Mouse (Mus musculus) neural tube, embryonic 11.5 days (tissue): ENCODE data around the gene Ehd1. TPM values are rescaled to one million over a fixed set of nuclear protein-coding genes. Genes with fewer than 3 reads are reported as not detected.

ENCODE experiments used
- ATAC-seq: fragments of 200-750 bp; cut with Nextera tagmentation; 2 replicates; pipeline ENCODE4 v1.8.0; 2017; ENCODE audit warnings: moderate number of reproducible peaks, mild to moderate bottlenecking, moderate TSS enrichment, moderate library complexity; ENCODE audit not compliant: insufficient read depth, low FRiP score, low TSS enrichment
- DNase-seq: peaks from one replicate; pipeline ENCODE4 v3.0.0-alpha.2; 2015; ENCODE audit warnings: low spot score
- H3K27ac ChIP-seq: fragments of 300-500 bp; sonication (generic); 2 replicates; pipeline ENCODE4 v1.5.1; 2014; ENCODE audit warnings: low read depth, mild to moderate bottlenecking, low read length
- H3K27me3 ChIP-seq: fragments of 300-500 bp; sonication (generic); 2 replicates; pipeline ENCODE4 v1.6.1; 2014; ENCODE audit warnings: mild to moderate bottlenecking, low read length, mixed read lengths; ENCODE audit not compliant: control insufficient read depth, insufficient read depth
- H3K36me3 ChIP-seq: fragments of 300-500 bp; sonication (generic); 2 replicates; pipeline ENCODE4 v1.6.1; 2014; ENCODE audit warnings: mild to moderate bottlenecking, low read length, moderate library complexity, mixed read lengths; ENCODE audit not compliant: control insufficient read depth, insufficient read depth
- H3K4me1 ChIP-seq: fragments of 300-500 bp; sonication (generic); 2 replicates; pipeline ENCODE4 v1.6.1; 2014; ENCODE audit warnings: low read length, mixed read lengths; ENCODE audit not compliant: control insufficient read depth, insufficient read depth
- H3K4me2 ChIP-seq: fragments of 300-500 bp; sonication (generic); 2 replicates; pipeline ENCODE4 v1.6.1; 2014; ENCODE audit warnings: low read depth, mild to moderate bottlenecking, moderate library complexity
- H3K4me3 ChIP-seq: fragments of 300-500 bp; sonication (generic); 2 replicates; pipeline ENCODE4 v1.5.1; 2014; ENCODE audit warnings: low read depth, low read length
- H3K9ac ChIP-seq: fragments of 300-500 bp; sonication (generic); 2 replicates; pipeline ENCODE4 v1.6.1; 2014; ENCODE audit warnings: mild to moderate bottlenecking, low read length
- H3K9me3 ChIP-seq: fragments of 300-500 bp; sonication (generic); 2 replicates; pipeline ENCODE4 v1.6.1; 2016; ENCODE audit warnings: low read length; ENCODE audit not compliant: control insufficient read depth
- WGBS: fragments of 180-500 bp; shearing (Covaris S2); extraction: QIAGEN DNeasy Blood & Tissue Kit; methylation state at CpG from one replicate; pipeline ENCODE4 v1.1.7; 2014; 5-methylcytosine and 5-hydroxymethylcytosine counted together
- polyA plus RNA-seq: library from polyadenylated mRNA; unstranded; fragments of >200 nt; fragmentation: Nextera tagmentation; extraction: Ambion mirVana; gene quantifications from 2 replicates; pipeline ENCODE4 v1.2.1, GENCODE M21; 2014

The Ehd1 gene
- polyA plus RNA-seq, 1 experiment from 2014 or later: 82.2 TPM

DNA sequence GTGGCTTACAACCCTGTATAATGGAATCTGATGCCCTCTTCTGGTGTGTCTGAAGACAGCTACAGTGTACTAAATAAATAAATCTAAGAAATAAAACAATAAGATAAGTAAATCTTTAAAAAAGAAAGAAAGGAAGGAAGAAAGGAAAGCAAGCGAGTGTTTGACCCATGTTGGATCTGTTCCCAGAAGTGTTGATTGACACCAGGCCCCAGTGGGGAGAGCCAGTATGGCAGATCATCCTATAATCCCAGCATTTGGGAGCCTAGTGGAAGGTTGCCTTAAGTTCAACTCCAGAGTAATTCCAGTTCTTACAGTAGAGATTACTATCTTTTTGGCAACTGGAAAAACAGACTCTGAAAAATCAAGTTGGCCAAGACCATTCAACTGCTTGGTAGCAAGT is 30.7 kb upstream of the Ehd1 start:
- Histone ChIP-seq H3K27ac (no peak overlapping the region), H3K9me3 (no peaks in the 10 kb centered on the region), H3K4me3 (no peak overlapping the region), H3K4me2 (no peak overlapping the region), H3K9ac (no peak overlapping the region), H3K36me3 (peaks cover 9% of the 10 kb centered on the region; the same call in 1 of the 2 replicates), H3K27me3 (no peaks in the 10 kb centered on the region), H3K4me1 (peaks cover 4% of the 10 kb centered on the region; the same call in 1 of the 2 replicates)
- WGBS: 90% methylated on average over 1 of the region's 1 CpGs
- DNase-seq: no peak
- ATAC-seq: no peak

DNA sequence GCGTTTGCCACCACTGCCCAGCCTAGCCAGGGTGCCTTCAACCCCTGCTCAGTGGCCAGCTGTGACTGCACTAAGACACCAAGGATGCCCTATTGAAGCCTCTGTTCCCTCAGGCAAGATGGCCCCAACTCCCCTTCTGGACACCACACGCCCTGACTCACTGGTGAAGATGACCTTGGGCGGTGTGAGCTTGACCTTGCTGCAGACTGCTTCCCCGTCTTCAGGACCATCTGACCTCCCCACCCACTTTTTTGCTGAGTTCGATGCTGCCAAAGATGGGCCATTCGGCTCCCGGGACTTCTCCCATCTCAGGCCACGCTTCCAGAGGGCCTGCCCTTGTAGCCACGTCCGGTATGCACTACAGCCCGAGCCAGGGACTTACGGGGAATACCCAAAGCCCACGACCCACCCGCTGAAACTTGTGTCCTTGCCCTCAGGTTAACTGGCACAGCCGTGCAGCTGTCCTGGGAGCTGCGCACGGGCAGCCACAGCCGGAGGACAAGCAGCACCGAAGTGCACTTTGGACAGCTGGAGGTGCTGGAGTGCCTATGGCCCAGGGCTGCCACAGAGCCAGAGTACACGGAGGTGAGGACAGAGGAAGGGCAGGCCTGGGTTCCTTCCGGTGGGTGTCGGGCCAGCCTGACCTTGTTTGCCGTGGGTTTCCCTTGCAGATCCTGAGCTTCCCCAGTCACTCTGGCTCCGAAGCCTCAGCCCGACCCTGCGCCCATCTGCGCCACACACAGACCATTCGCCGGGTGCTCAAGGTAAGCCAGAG is 28.8 kb upstream of the Ehd1 start:
- no peak for ATAC-seq
- 96% methylated on average over 29 of the region's 29 CpGs for WGBS
- H3K27me3 ChIP-seq: no peaks in the 10 kb centered on the region
- H3K4me2 ChIP-seq: no peak overlapping the region
- no peak overlapping the region for H3K4me3 ChIP-seq
- DNase-seq: no peak
- no peak overlapping the region for H3K9ac ChIP-seq
- H3K36me3 ChIP-seq: peaks cover 16% of the 10 kb centered on the region; the same call in 1 of the 2 replicates
- H3K4me1 ChIP-seq: no peaks in the 10 kb centered on the region; the same call in 1 of the 2 replicates
- no peaks in the 10 kb centered on the region for H3K9me3 ChIP-seq
- no peak overlapping the region for H3K27ac ChIP-seq

DNA sequence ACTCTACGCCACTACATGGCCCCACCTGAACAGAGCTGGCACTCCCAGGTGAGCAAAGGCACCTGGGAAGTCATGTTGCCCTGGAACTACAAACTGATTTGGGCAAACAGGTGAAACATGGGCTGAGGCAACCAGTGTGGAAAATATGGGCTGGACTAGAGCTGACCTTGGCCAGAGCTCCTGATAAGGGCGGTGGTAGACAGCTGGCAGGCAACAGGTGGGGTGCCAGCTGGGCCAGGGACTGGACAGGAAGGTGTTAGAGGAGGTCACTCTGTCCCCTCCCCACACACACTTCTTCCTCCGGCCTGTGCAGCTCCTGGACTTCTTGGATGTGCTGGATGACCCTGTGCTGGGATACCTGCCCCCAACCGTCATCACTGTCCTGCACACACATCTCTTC is 23.5 kb upstream of the Ehd1 start:
- H3K27me3 ChIP-seq: no peaks in the 10 kb centered on the region
- H3K9me3 ChIP-seq: no peaks in the 10 kb centered on the region
- H3K27ac ChIP-seq: no peak overlapping the region
- H3K9ac ChIP-seq: no peak overlapping the region
- peaks cover 23% of the 10 kb centered on the region for H3K36me3 ChIP-seq
- no peak overlapping the region for H3K4me2 ChIP-seq
- DNase-seq: no peak
- ATAC-seq: no peak
- 99% methylated on average over 4 of the region's 4 CpGs for WGBS
- H3K4me3 ChIP-seq: no peak overlapping the region
- H3K4me1 ChIP-seq: no peaks in the 10 kb centered on the region

DNA sequence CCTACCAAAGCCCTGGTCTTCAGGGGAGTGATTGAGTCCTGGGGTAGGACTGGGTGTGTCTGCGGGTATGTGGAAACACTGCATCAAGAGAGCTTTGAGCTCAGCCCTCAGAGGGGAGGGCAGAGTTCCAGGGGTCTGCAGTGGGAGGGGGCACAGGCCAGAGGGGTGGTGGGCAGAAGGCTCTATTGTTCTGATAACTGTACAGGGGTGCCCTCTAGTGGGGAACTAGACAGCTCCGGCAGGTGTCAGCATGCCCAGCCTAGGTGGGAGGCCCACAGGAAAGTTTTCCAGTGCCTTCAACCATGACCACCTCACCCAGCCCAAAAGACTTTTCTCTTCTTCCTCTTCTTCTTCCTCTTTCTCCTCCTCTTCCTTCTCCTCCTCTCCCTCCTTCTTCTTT is 16.1 kb upstream of the Ehd1 start:
- no peaks in the 10 kb centered on the region for H3K27me3 ChIP-seq
- no peak overlapping the region for H3K9ac ChIP-seq
- no peaks in the 10 kb centered on the region; the same call in 1 of the 2 replicates for H3K9me3 ChIP-seq
- WGBS: 88% methylated on average over 2 of the region's 2 CpGs
- no peak overlapping the region for H3K4me3 ChIP-seq
- DNase-seq (no peak), ATAC-seq (no peak)
- H3K27ac ChIP-seq: no peak overlapping the region
- no peaks in the 10 kb centered on the region for H3K4me1 ChIP-seq
- no peak overlapping the region for H3K4me2 ChIP-seq
- peaks cover 19% of the 10 kb centered on the region for H3K36me3 ChIP-seq

DNA sequence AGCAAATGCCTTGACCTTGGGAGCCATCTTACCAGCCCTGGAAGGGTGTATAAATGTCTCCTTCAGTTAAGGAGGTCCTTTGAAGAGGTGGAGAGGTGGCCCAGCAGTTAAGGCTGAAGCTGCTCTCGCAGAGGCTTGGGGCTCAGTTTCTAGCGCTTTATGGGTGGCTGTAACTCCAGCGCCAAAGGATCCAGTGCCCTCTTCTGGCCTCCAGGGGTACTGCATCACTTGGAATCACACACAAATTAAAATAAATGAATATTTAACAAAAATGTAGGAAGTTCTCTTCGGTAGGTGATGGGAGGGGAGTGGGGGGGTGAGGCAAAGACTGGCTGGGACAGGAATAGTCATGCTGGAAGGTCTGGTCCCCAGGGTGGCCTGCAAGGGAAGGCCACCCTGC is 15.6 kb upstream of the Ehd1 start:
- WGBS: 80% methylated on average over 4 of the region's 4 CpGs
- no peak overlapping the region for H3K4me2 ChIP-seq
- H3K27ac ChIP-seq: no peak overlapping the region
- H3K4me1 ChIP-seq: no peaks in the 10 kb centered on the region
- no peak overlapping the region for H3K9ac ChIP-seq
- no peaks in the 10 kb centered on the region; the same call in 1 of the 2 replicates for H3K9me3 ChIP-seq
- DNase-seq (no peak), ATAC-seq (no peak)
- H3K27me3 ChIP-seq: no peaks in the 10 kb centered on the region
- no peak overlapping the region for H3K4me3 ChIP-seq
- peaks cover 17% of the 10 kb centered on the region for H3K36me3 ChIP-seq

DNA sequence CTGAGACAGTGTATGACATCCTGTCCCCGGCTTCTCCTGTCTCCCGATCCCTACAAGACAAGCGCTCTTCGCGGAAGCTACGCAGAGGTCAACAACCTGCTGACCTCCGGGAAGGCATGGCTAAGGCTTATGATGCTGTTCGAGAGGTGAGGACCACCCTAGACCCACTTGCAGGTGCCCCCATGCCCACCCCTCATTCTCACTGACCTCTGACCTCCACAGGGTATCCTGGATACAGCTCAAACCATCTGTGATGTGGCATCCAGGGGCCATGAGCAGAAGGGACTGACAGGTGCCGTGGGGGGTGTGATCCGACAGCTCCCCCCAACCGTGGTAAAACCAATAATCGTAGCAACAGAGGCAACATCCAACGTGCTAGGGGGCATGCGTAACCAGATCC is 15.1 kb upstream of the Ehd1 start:
- Histone ChIP-seq H3K9ac (no peak overlapping the region), H3K4me2 (no peak overlapping the region), H3K27me3 (no peaks in the 10 kb centered on the region), H3K9me3 (no peaks in the 10 kb centered on the region; the same call in 1 of the 2 replicates), H3K4me1 (no peaks in the 10 kb centered on the region), H3K36me3 (peaks cover 17% of the 10 kb centered on the region), H3K27ac (no peak overlapping the region), H3K4me3 (no peak overlapping the region)
- DNase-seq (no peak), ATAC-seq (no peak)
- 91% methylated on average over 14 of the region's 14 CpGs for WGBS

DNA sequence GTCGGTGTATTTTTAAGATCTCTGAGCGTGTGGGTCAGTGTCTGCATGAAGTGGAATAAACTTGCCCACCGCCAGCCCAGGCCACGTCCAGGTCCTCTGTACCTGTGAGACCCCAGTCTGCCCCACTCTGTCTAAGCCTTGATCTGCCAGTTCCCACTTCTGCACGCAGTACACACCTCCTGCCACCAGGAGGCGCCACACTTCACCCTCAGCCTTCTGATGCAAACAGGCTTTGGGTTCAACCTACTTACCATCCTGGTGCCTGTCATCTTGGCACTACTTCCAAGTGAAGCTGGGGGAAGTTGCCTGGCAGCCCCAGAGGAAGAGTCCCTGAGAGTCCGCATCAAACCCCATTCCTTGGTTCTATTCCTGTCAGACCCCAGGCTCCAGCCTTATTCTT is 14.3 kb upstream of the Ehd1 start:
- no peak overlapping the region for H3K4me3 ChIP-seq
- H3K4me1 ChIP-seq: no peaks in the 10 kb centered on the region
- DNase-seq (peak; percentile 72), ATAC-seq (no peak)
- peaks cover 14% of the 10 kb centered on the region for H3K36me3 ChIP-seq
- WGBS: 57% methylated on average over 7 of the region's 7 CpGs
- no peaks in the 10 kb centered on the region for H3K27me3 ChIP-seq
- H3K9me3 ChIP-seq: no peaks in the 10 kb centered on the region; the same call in 1 of the 2 replicates
- no peak overlapping the region for H3K9ac ChIP-seq
- H3K27ac ChIP-seq: no peak overlapping the region
- H3K4me2 ChIP-seq: no peak overlapping the region

DNA sequence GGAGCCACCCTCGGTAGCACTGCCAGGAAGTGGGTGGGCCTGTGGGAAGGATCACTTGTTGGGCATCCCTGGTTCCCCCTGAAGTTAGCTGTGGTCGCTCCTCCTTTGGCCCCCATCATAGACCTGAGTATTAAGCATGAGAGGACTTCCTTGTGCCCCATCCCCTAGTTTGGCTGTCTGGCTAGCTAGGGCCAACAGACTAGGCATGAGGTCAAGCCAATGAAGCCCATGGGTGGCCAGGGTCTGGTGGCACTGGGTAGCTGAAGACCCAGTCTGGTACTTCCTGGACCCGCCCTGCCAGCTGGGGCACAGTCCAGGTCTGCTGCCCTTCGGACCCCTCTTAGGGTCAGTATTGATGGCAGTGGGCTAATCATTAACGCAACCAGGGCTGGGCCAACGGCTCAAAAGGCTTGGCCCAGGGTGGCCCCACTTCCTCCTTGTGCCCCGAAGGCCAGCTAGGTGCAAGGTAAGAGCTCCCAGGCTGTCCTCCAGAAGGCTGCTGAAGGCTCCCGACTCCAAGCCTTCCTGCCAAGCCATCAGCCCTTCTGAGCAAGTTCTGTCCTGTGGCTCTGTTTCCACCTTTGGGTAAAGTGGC is 13.6 kb upstream of the Ehd1 start:
- WGBS: 84% methylated on average over 8 of the region's 8 CpGs

DNA sequence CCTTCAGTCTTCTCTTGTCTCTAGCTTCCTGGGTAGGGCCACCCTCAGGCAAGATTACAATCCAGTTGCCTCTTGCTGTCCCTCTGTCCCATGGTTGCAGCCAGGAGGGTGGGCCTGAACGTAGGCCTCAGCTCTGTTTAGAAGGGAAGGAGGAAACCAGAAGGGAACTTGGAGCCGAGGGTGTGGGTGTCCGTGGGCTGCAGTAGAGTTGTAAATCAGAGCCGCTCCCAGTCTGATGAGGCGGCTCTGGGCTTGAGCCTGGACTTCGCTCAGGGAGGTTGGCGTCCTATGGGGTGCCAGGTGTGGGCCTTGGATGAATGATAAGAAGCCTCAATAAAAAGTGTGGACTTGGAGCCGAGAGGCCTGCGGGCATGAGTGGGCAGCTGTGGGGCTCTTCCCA is 12.3 kb upstream of the Ehd1 start:
- no peaks in the 10 kb centered on the region for H3K4me1 ChIP-seq
- H3K9ac ChIP-seq: no peak overlapping the region
- H3K9me3 ChIP-seq: no peaks in the 10 kb centered on the region; the same call in 1 of the 2 replicates
- 67% methylated on average over 9 of the region's 9 CpGs for WGBS
- no peak overlapping the region for H3K27ac ChIP-seq
- H3K36me3 ChIP-seq: peaks cover 8% of the 10 kb centered on the region
- H3K4me2 ChIP-seq: no peak overlapping the region
- no peaks in the 10 kb centered on the region for H3K27me3 ChIP-seq
- ATAC-seq (no peak), DNase-seq (no peak)
- H3K4me3 ChIP-seq: no peak overlapping the region

More for the DNA sequence above, 13.6 kb upstream of the Ehd1 start:
- no peak overlapping the region for H3K4me3 ChIP-seq
- no peak overlapping the region for H3K4me2 ChIP-seq
- H3K9ac ChIP-seq: no peak overlapping the region
- H3K27me3 ChIP-seq: no peaks in the 10 kb centered on the region
- DNase-seq: no peak
- H3K4me1 ChIP-seq: no peaks in the 10 kb centered on the region
- no peak for ATAC-seq
- no peak overlapping the region for H3K27ac ChIP-seq
- H3K36me3 ChIP-seq: peaks cover 11% of the 10 kb centered on the region
- no peaks in the 10 kb centered on the region; the same call in 1 of the 2 replicates for H3K9me3 ChIP-seq
